In the genomic region with DNA sequence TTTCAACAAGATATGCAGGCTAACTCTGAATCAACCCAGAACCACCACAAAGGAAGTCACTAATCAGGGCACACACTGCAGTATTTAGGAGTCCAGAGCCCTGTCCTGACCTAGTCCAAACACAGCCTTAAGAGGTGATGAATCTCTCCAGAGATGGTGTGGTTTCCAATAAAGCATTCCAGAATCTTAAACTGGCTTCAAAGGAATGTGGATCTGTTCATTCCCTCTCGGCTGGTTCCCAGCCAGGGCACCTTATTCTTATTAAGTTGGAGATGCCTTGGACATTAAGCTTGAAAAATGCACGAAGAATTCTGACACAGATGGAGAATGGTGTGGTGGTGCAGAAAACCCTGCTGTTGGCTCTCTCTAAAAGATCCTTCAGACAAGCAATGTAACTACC, we compare ENCODE assay signal across 26 mouse cellular contexts.
DNase-seq lines count a peak whose midpoint lies in the region; ATAC-seq and TF ChIP-seq lines count a peak whose summit lies in the region.
"Had no signal": no experiment of that assay in that cellular context is flagged by ENCODE, and none has a peak within 500 bp of the region (broad histone marks: within the 10 kb centered on the region; RNA-seq: fewer than 3 reads in every experiment).

No protein-coding gene starts in this region.

- H3K9ac ChIP-seq in limb, embryonic 14.5 days (ENCODE audit: low read depth, low read length, severe bottlenecking), result no peak overlapping the region
- H3K9ac ChIP-seq: embryonic facial prominence, embryonic 13.5 days; embryonic facial prominence, embryonic 15.5 days; forebrain, embryonic 13.5 days; forebrain, embryonic 15.5 days; forebrain, postnatal 0 days had no signal

- H3K27me3 ChIP-seq in limb, embryonic 14.5 days (ENCODE audit: control insufficient read depth, insufficient read depth, low read length), result no peaks in the 10 kb centered on the region
- H3K27me3 ChIP-seq in limb, embryonic 10.5 days (ENCODE audit: low read depth, poor library complexity, severe bottlenecking), result no peaks in the 10 kb centered on the region
- H3K27me3 ChIP-seq: CH12.LX; embryonic facial prominence, embryonic 13.5 days; embryonic facial prominence, embryonic 15.5 days; forebrain, embryonic 13.5 days; forebrain, embryonic 15.5 days; Patski had no signal

- TF ChIP-seq CTCF in embryonic fibroblast, embryonic 13.5 days (IDR thresholded peaks at IDR 0.05; ENCODE audit: borderline replicate concordance, insufficient read depth, low read length), result no peak

- H3K4me1 ChIP-seq in limb, embryonic 14.5 days (ENCODE audit: control insufficient read depth, insufficient read depth, low read length), result no peaks in the 10 kb centered on the region
- no peaks in the 10 kb centered on the region for H3K4me1 ChIP-seq in limb, embryonic 10.5 days
- H3K4me1 ChIP-seq in embryonic fibroblast, embryonic 13.5 days (ENCODE audit: control insufficient read depth, insufficient read depth, low read length), result no peaks in the 10 kb centered on the region; the same call in 1 of the 2 replicates
- H3K4me1 ChIP-seq: embryonic facial prominence, embryonic 13.5 days; embryonic facial prominence, embryonic 15.5 days; forebrain, embryonic 13.5 days; forebrain, embryonic 15.5 days had no signal

- no peak for ATAC-seq in limb, embryonic 14.5 days (ENCODE audit: low FRiP score, low read depth)
- ATAC-seq in monocyte, adult 5-6 weeks (replicated peaks; ENCODE audit: insufficient number of reproducible peaks, low FRiP score, low TSS enrichment, poor library complexity, severe bottlenecking), result no peak
- ATAC-seq: activated CD4-positive, CD25-positive, alpha-beta regulatory T cell, adult 4 months; CD4-positive, CD25-positive, alpha-beta regulatory T cell, adult 4 months; forebrain, embryonic 13.5 days; forebrain, embryonic 15.5 days; forebrain, postnatal 0 days; Patski had no signal

- WGBS in limb, embryonic 14.5 days, result 41% methylated on average over 2 of the region's 2 CpGs
- WGBS in limb, embryonic 10.5 days, result 66% methylated on average over 2 of the region's 2 CpGs

- no peak for TF ChIP-seq POLR2A in limb, embryonic 14.5 days (IDR thresholded peaks at IDR 0.05; ENCODE audit: borderline replicate concordance, extremely low read depth, insufficient read depth, insufficient read length)
- TF ChIP-seq POLR2A in embryonic fibroblast, embryonic 13.5 days (IDR thresholded peaks at IDR 0.05; ENCODE audit: low read depth, low read length), result no peak

- no peak overlapping the region for H3K4me3 ChIP-seq in limb, embryonic 14.5 days (replicated peaks; ENCODE audit: low read length)
- no peak overlapping the region for H3K4me3 ChIP-seq in limb, embryonic 10.5 days
- no peak overlapping the region for H3K4me3 ChIP-seq in embryonic fibroblast, embryonic 13.5 days (ENCODE audit: insufficient read depth, low read length)
- H3K4me3 ChIP-seq: embryonic facial prominence, embryonic 13.5 days; embryonic facial prominence, embryonic 15.5 days; forebrain, embryonic 13.5 days; forebrain, embryonic 15.5 days had no signal

- peak; percentile 24 for DNase-seq in limb, embryonic 14.5 days (ENCODE audit: low spot score)
- no peak for DNase-seq in limb, embryonic 10.5 days (ENCODE audit: low spot score)
- peak; percentile 30 for DNase-seq in Muller cell, postnatal 12 days (ENCODE audit: inconsistent ontology term)
- DNase-seq in embryo, embryonic 10.5 days (ENCODE audit: low spot score), result no peak
- DNase-seq: adrenal gland, adult 8-10 months; adrenal gland, postnatal 14 days; adrenal gland, postnatal 36 days; B cell, adult 2 months; cerebellum, adult 11-12 months; cerebellum, adult 2 months; cerebellum, adult 9-10 months; cerebellum, postnatal 10 days; cerebellum, postnatal 25 days; embryo, embryonic 11 days; forebrain, postnatal 0 days had no signal

- H3K9me3 ChIP-seq in limb, embryonic 14.5 days (ENCODE audit: control insufficient read depth, low read length), result no peaks in the 10 kb centered on the region
- no peaks in the 10 kb centered on the region for H3K9me3 ChIP-seq in limb, embryonic 10.5 days (replicated peaks)
- H3K9me3 ChIP-seq: embryonic facial prominence, embryonic 13.5 days; embryonic facial prominence, embryonic 15.5 days; forebrain, embryonic 13.5 days had no signal

- H3K4me2 ChIP-seq in limb, embryonic 14.5 days (replicated peaks; ENCODE audit: low read depth, low read length, severe bottlenecking), result no peak overlapping the region
- H3K4me2 ChIP-seq: embryonic facial prominence, embryonic 13.5 days; embryonic facial prominence, embryonic 15.5 days; forebrain, embryonic 13.5 days; forebrain, embryonic 15.5 days had no signal

- H3K36me3 ChIP-seq in limb, embryonic 14.5 days (ENCODE audit: control insufficient read depth, insufficient read depth, low read length), result no peaks in the 10 kb centered on the region
- no peaks in the 10 kb centered on the region for H3K36me3 ChIP-seq in limb, embryonic 10.5 days
- H3K36me3 ChIP-seq: embryonic facial prominence, embryonic 13.5 days; embryonic facial prominence, embryonic 15.5 days; forebrain, embryonic 15.5 days; G1E had no signal

- H3K27ac ChIP-seq in limb, embryonic 14.5 days (replicated peaks; ENCODE audit: low read depth, low read length), result no peak overlapping the region
- H3K27ac ChIP-seq in limb, embryonic 10.5 days, result no peak overlapping the region
- peak overlapping the region; percentile 83 for H3K27ac ChIP-seq in embryonic fibroblast, embryonic 13.5 days (ENCODE audit: insufficient read depth, low read length)
- H3K27ac ChIP-seq: embryonic facial prominence, embryonic 13.5 days; embryonic facial prominence, embryonic 15.5 days; forebrain, embryonic 13.5 days; forebrain, embryonic 15.5 days had no signal

Comparison
In these comparisons a context has a peak if more than half of its experiments do, and no peak if none do; other contexts are left out.
1. DNase-seq: peak in limb, embryonic 14.5 days (single experiment) and Muller cell, postnatal 12 days (single experiment); none in limb, embryonic 10.5 days (single experiment) and embryo, embryonic 10.5 days (single experiment).